Mouse (Mus musculus) neural tube, embryonic 15.5 days (tissue): ENCODE data around the gene Pan3. TPM values are rescaled to one million over a fixed set of nuclear protein-coding genes. Genes with fewer than 3 reads are reported as not detected.

ENCODE experiments used
- ATAC-seq: fragments of 200-750 bp; cut with Nextera tagmentation; 2 replicates; pipeline ENCODE4 v1.8.0; 2017; ENCODE audit warnings: mild to moderate bottlenecking, moderate TSS enrichment, moderate library complexity; ENCODE audit not compliant: low FRiP score
- H3K27ac ChIP-seq: fragments of 300-500 bp; sonication (generic); replicated peaks from 2 replicates; pipeline ENCODE4 v1.5.1; 2015; ENCODE audit warnings: mild to moderate bottlenecking, inconsistent platforms
- H3K27me3 ChIP-seq: fragments of 300-500 bp; sonication (generic); replicated peaks from 2 replicates; pipeline ENCODE4 v1.6.1; 2015; ENCODE audit warnings: inconsistent platforms
- H3K36me3 ChIP-seq: fragments of 300-500 bp; sonication (generic); 2 replicates; pipeline ENCODE4 v1.6.1; 2015; ENCODE audit warnings: inconsistent platforms
- H3K4me1 ChIP-seq: fragments of 300-500 bp; sonication (generic); 2 replicates; pipeline ENCODE4 v1.6.1; 2015; ENCODE audit warnings: inconsistent platforms
- H3K4me2 ChIP-seq: fragments of 300-500 bp; sonication (generic); 2 replicates; pipeline ENCODE4 v1.6.1; 2015; ENCODE audit warnings: inconsistent platforms, mild to moderate bottlenecking, moderate library complexity
- H3K4me3 ChIP-seq: fragments of 300-500 bp; sonication (generic); replicated peaks from 2 replicates; pipeline ENCODE4 v1.5.1; 2015; ENCODE audit warnings: mild to moderate bottlenecking, inconsistent platforms
- H3K9ac ChIP-seq: fragments of 300-500 bp; sonication (generic); replicated peaks from 2 replicates; pipeline ENCODE4 v1.6.1; 2015; ENCODE audit warnings: mild to moderate bottlenecking, inconsistent platforms
- H3K9me3 ChIP-seq: fragments of 300-500 bp; sonication (generic); replicated peaks from 2 replicates; pipeline ENCODE4 v1.6.1; 2016; ENCODE audit warnings: inconsistent platforms
- WGBS: fragments of 180-500 bp; shearing (Covaris S2); methylation state at CpG from one replicate; pipeline ENCODE4 v1.1.7; 2015; ENCODE audit warnings: mixed read lengths; 5-methylcytosine and 5-hydroxymethylcytosine counted together
- polyA plus RNA-seq: library from polyadenylated mRNA; unstranded; fragments of >200 nt; fragmentation: Nextera tagmentation; extraction: Ambion mirVana; gene quantifications from 2 replicates; pipeline ENCODE4 v1.2.1, GENCODE M21; 2015

The Pan3 gene
- polyA plus RNA-seq, 1 experiment from 2014 or later = 61.5 TPM

DNA sequence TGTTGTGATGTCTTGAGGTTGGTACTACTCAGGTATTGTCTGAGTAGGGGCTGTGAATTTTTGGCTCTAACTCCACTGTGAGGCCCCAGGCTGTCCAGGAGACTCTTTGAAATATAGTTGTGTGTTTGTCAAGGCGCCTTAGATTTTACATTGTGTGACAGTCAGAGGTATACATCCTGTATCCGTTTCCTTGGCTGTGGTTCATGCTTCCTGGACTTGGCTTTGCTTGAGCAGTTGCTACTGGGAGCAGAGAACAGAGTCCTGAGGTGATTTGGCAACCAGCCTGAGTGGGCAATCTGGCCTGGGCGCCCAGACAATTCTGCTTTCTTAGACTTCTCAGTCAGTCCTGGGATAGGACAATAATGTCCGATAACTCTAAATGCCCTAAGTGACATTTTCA, 5.3 kb downstream of the Pan3 start:
- H3K4me2 ChIP-seq = no peak overlapping the region
- H3K9me3 ChIP-seq = no peaks in the 10 kb centered on the region
- 58% methylated on average over 4 of the region's 4 CpGs for WGBS
- no peak overlapping the region for H3K4me3 ChIP-seq
- peak overlapping the region; percentile 58 for H3K27ac ChIP-seq
- no peak for ATAC-seq
- H3K27me3 ChIP-seq = no peaks in the 10 kb centered on the region
- peaks cover 61% of the 10 kb centered on the region for H3K4me1 ChIP-seq
- no peaks in the 10 kb centered on the region for H3K36me3 ChIP-seq
- H3K9ac ChIP-seq = no peak overlapping the region

DNA sequence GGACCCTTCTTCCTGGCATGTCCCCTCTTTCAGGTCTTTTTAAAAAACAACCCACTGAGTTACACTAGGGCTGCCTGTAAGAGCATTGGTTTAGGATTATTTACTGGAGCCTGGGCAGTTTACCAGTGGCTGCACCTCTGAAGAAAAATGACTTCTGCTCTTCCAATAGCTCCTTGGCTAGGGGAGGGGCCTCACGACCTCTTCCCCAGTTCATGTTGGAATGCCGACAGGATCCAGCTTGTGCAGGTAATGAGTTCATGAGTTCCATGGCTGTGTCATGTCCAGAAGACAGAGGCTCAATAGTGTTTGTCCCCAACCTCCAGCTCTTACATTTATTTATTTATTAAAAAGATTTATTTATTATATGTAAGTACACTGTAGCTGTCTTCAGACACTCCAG, 5.8 kb downstream of the Pan3 start:
- Histone ChIP-seq H3K4me3 (no peak overlapping the region), H3K36me3 (no peaks in the 10 kb centered on the region), H3K4me2 (no peak overlapping the region), H3K27ac (peak overlapping the region; percentile 58), H3K9ac (no peak overlapping the region), H3K9me3 (no peaks in the 10 kb centered on the region), H3K27me3 (no peaks in the 10 kb centered on the region), H3K4me1 (peaks cover 61% of the 10 kb centered on the region)
- no peak for ATAC-seq
- whole genome bisulfite sequencing = 65% methylated on average over 2 of the region's 2 CpGs

DNA sequence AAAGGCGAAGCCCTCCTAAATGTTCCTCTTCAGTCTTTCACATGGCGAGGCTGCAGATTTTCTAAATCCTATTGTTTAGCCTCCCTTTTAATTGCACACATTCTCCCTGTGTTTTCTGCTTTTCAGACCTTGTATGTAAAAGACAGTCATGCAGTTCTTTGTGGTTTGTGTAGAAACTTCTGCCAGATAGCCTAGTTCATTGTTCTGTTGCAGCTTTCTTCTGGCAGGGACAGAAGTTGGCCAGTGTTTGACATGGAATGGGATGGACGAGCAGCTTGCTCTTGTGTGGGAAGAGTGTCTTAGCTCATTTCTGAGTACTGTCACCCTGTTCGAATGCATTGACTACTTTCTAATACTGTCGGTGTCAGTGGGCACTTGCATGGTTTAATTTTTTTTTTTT, 6.5 kb downstream of the Pan3 start:
- Histone ChIP-seq H3K9me3 (no peaks in the 10 kb centered on the region), H3K27ac (0 out of 2 replicates have a peak overlapping the region, but pooled peaks have one; percentile 58), H3K4me1 (peaks cover 60% of the 10 kb centered on the region), H3K4me3 (no peak overlapping the region), H3K9ac (no peak overlapping the region), H3K4me2 (no peak overlapping the region), H3K27me3 (no peaks in the 10 kb centered on the region), H3K36me3 (no peaks in the 10 kb centered on the region)
- WGBS = 69% methylated on average over 5 of the region's 5 CpGs
- no peak for ATAC-seq

DNA sequence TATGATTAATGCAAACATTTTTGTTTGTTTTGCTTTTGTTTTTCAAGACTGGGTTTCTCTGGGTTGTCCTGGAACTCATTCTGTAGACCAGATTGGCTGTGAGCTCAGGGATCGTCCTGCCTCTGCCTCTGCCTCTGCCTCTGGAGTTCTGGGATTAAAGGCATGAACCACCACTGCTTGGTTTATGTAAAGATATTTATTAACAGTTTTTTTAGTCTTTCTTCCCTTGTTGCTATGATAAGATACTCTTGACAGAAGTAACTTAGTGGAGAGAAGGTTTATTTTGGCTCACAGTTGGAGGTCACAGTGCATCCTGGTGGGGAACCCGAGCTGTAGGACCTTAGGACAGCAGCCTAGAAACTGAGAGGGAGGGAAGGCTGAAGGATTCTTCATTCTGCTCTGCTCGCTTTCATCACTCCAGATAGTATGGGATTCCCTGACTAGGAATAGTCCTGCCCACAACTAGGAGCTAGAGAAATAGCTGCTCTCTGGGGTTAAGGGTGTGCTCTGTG, 11.1 kb downstream of the Pan3 start:
- Histone ChIP-seq H3K27me3 (no peaks in the 10 kb centered on the region), H3K9ac (no peak overlapping the region), H3K4me2 (no peak overlapping the region), H3K9me3 (no peaks in the 10 kb centered on the region), H3K4me1 (peaks cover 22% of the 10 kb centered on the region), H3K36me3 (no peaks in the 10 kb centered on the region), H3K27ac (no peak overlapping the region), H3K4me3 (no peak overlapping the region)
- WGBS = 81% methylated on average over 3 of the region's 3 CpGs
- ATAC-seq = no peak

DNA sequence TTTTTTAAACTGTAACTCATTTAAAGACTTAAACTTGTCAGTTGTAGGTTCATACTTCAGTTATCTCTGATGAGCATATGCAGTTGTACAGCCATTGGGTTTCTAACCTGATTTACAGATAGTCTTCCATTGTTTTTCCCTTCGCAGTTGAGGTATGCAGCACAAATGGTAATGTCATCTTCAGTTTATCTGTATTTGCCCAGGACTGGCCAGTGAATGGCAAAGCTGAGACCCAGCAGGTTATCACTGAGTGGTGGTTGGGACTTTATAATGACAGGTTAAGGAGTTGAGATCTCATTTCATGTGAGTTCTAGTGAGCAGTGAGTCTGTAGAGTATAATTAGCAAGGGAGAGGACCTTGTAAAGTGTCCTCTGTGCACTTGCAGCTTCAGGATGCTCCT, 12.0 kb downstream of the Pan3 start:
- no peak for ATAC-seq
- no peak overlapping the region for H3K27ac ChIP-seq
- H3K4me2 ChIP-seq = no peak overlapping the region
- H3K4me3 ChIP-seq = no peak overlapping the region
- H3K36me3 ChIP-seq = no peaks in the 10 kb centered on the region
- WGBS = 85% methylated on average over 1 of the region's 1 CpGs
- H3K9me3 ChIP-seq = no peaks in the 10 kb centered on the region
- H3K27me3 ChIP-seq = no peaks in the 10 kb centered on the region
- peaks cover 13% of the 10 kb centered on the region for H3K4me1 ChIP-seq
- H3K9ac ChIP-seq = no peak overlapping the region

DNA sequence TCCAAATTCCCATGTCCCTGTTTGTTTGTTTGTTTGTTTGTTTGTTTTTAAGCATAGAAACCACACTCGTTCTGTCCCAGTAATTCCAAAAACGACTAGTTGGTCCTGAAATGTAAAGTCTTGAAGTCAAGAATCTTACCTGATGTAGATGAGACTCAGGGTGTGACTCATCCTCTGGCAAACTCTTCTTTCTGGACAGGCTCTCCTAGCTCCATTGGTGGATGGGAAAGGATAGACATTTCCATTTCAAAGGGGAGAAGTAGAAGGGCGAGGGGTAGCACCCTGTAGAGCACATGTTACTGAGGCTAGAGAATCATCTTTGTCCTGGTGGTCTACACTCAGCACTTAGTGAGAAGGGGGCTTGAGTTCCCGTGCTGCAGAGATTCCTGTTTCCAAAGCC, 12.8 kb downstream of the Pan3 start:
- 83% methylated on average over 4 of the region's 4 CpGs for WGBS
- no peak for ATAC-seq
- Histone ChIP-seq H3K9me3 (no peaks in the 10 kb centered on the region), H3K36me3 (no peaks in the 10 kb centered on the region), H3K4me3 (no peak overlapping the region), H3K4me1 (peaks cover 8% of the 10 kb centered on the region), H3K4me2 (no peak overlapping the region), H3K27me3 (no peaks in the 10 kb centered on the region), H3K27ac (no peak overlapping the region), H3K9ac (no peak overlapping the region)

DNA sequence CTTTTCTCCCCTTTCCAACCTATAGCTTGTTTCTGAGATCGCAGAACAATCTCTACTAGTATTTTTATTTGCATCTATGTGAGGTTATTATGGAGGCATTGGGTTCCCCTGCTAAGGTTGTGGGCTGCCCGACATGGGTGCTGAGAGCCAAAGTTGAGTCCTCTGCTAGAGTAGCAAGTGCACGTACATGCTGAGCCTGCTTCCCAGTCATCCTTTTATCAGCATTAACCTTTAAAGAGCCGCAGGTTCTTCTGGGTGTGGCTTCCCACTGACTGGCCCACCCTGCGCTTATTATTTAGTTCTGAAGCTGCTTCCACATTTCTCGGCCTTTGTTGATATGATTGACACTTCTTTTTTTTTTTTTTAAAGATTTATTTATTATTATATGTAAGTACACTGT, 14.3 kb downstream of the Pan3 start:
- H3K27me3 ChIP-seq = no peaks in the 10 kb centered on the region
- no peak overlapping the region for H3K27ac ChIP-seq
- H3K4me3 ChIP-seq = no peak overlapping the region
- peaks cover 11% of the 10 kb centered on the region for H3K4me1 ChIP-seq
- H3K9me3 ChIP-seq = no peaks in the 10 kb centered on the region
- H3K9ac ChIP-seq = no peak overlapping the region
- no peaks in the 10 kb centered on the region for H3K36me3 ChIP-seq
- no peak overlapping the region for H3K4me2 ChIP-seq
- WGBS = 89% methylated on average over 6 of the region's 6 CpGs
- ATAC-seq = no peak

DNA sequence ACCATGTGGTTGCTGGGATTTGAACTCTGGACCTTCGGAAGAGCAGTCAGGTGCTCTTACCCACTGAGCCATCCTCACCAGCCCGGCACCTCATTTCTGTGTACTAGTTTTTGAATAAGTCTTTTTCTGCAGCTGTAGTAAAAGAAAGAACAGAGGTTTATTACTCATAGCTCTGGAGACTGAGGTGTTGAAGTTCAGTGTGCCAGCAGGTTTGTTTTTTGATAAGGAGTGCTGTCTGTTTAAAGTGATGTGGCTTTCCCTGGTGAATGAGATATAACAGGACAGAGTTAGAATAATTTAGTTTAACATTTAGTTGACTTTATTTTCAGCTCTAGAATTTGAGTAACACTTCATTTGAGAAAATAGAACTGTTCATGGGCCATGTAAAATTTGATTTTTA, 14.8 kb downstream of the Pan3 start:
- ATAC-seq = no peak
- 96% methylated on average over 2 of the region's 2 CpGs for WGBS
- Histone ChIP-seq H3K27me3 (no peaks in the 10 kb centered on the region), H3K9ac (no peak overlapping the region), H3K4me1 (peaks cover 11% of the 10 kb centered on the region), H3K9me3 (no peaks in the 10 kb centered on the region), H3K36me3 (no peaks in the 10 kb centered on the region), H3K4me2 (no peak overlapping the region), H3K4me3 (no peak overlapping the region), H3K27ac (no peak overlapping the region)

DNA sequence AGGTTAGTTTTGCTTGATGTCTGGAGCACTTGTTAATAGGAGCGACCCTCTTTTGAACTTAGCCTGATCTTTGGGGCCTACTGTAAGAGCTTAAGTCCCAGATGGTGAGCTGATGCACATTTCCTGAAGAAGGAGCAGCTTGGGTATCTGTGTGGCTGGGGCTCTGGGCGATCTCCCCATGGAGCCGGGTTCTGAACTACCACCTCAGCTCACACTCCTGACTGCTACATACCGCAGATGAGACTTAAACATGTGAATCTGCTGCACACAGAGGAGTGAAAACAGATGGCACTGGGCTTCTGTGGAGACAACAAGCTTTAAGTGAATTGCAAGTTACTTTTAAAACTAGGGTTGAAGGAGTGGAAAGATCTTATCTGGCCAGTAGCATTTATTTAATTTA, 15.3 kb downstream of the Pan3 start:
- no peak overlapping the region for H3K4me3 ChIP-seq
- no peak overlapping the region for H3K4me2 ChIP-seq
- no peaks in the 10 kb centered on the region for H3K9me3 ChIP-seq
- 89% methylated on average over 4 of the region's 4 CpGs for WGBS
- H3K27me3 ChIP-seq = no peaks in the 10 kb centered on the region
- peaks cover 16% of the 10 kb centered on the region for H3K4me1 ChIP-seq
- no peak for ATAC-seq
- no peaks in the 10 kb centered on the region for H3K36me3 ChIP-seq
- H3K27ac ChIP-seq = no peak overlapping the region
- no peak overlapping the region for H3K9ac ChIP-seq

DNA sequence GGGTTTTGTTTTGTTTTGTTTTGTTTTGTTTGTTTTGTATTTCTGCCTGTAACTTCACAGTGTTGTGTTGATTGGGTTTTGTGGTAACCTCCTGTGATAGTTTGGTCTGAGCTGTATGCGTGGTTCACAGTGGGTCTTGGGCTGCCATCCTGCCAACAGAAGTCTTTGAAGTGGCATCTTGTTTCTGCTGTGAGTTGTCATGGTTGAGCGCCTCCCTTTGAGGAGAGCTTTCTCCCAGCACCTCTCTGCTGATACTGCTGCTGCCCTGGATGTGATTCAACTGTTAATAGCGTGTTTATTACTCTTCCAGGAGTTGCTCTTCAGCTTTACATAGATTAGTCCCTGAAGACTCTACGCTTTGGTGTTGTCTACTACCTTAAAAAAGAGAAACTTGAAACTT, 18.6 kb downstream of the Pan3 start:
- 0 out of 2 replicates have a peak overlapping the region, but pooled peaks have one; percentile 46 for H3K27ac ChIP-seq
- peaks cover 16% of the 10 kb centered on the region for H3K4me1 ChIP-seq
- no peak overlapping the region for H3K4me2 ChIP-seq
- ATAC-seq = no peak
- no peaks in the 10 kb centered on the region for H3K27me3 ChIP-seq
- no peak overlapping the region for H3K4me3 ChIP-seq
- 34% methylated on average over 4 of the region's 4 CpGs for WGBS
- H3K9ac ChIP-seq = no peak overlapping the region
- 0 out of 2 replicates have a peak, but pooled peaks cover 3% of the 10 kb centered on the region for H3K36me3 ChIP-seq
- no peaks in the 10 kb centered on the region for H3K9me3 ChIP-seq

DNA sequence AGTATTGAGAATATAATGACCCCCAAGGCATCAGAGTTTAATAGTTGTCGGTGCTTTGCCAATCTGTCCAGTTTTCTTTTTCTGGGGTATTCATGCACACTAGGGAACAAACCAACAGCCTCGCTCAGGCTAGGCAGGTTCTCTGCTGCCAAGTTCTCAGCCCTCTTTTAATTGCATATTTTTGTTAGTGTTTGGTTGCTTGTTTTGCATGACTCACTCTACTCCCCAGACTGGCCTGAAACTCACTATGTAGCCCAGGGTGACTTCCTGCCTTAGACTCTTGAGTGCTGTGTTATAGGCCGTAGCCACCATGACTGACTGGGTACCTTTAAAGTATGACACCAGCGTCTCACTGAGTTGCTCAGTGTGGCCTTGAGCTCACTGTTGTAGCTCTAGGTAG, 19.0 kb downstream of the Pan3 start:
- 0 out of 2 replicates have a peak overlapping the region, but pooled peaks have one; percentile 7 for H3K27ac ChIP-seq
- no peak overlapping the region for H3K9ac ChIP-seq
- no peaks in the 10 kb centered on the region for H3K27me3 ChIP-seq
- H3K4me3 ChIP-seq = no peak overlapping the region
- H3K4me2 ChIP-seq = no peak overlapping the region
- peaks cover 16% of the 10 kb centered on the region for H3K4me1 ChIP-seq
- H3K9me3 ChIP-seq = no peaks in the 10 kb centered on the region
- no peak for ATAC-seq
- 0 out of 2 replicates have a peak, but pooled peaks cover 3% of the 10 kb centered on the region for H3K36me3 ChIP-seq
- WGBS = 67% methylated on average over 4 of the region's 4 CpGs

DNA sequence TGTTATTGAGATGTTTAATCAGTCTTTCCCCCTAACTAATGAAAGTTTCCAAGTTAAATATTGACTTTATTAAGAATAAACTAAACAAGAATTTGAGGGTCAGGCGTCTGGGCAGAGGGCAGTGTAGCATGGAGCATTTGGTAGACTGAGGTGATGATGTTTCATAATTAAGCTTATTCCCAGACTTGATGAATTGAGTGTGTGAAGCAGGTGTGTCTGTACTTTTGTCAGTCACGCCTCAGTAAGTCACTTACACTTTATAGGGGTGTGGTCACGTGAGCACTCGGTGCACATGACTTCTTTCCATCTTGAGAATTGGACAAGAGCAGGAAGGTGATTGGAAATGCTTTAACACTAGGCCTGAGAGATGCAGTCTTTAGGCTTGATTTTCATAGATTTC, 26.5 kb downstream of the Pan3 start:
- H3K4me3 ChIP-seq = no peak overlapping the region
- H3K27me3 ChIP-seq = no peaks in the 10 kb centered on the region
- no peak overlapping the region for H3K27ac ChIP-seq
- ATAC-seq = no peak
- H3K4me1 ChIP-seq = no peaks in the 10 kb centered on the region
- H3K4me2 ChIP-seq = no peak overlapping the region
- no peaks in the 10 kb centered on the region for H3K9me3 ChIP-seq
- no peak overlapping the region for H3K9ac ChIP-seq
- peaks cover 10% of the 10 kb centered on the region for H3K36me3 ChIP-seq
- WGBS = 91% methylated on average over 4 of the region's 4 CpGs
